Mouse (Mus musculus) brain, embryonic 14.5 days (tissue): ENCODE data around the gene Gm6592.
"Not testable (repeated sequence)": the region's sequence is repeated elsewhere in the genome, so short reads cannot be mapped to it uniquely, and the experiment has no call there.

Source experiments
- CTCF ChIP-seq: fragments of 200-500 bp; IDR thresholded peaks from 2 replicates; pipeline ENCODE4 v1.5.1; 2012; ENCODE audit warnings: inconsistent platforms, mild to moderate bottlenecking, moderate library complexity, borderline replicate concordance; ENCODE audit not compliant: insufficient read depth, insufficient read length; ENCODE audit errors: extremely low read depth
- POLR2A ChIP-seq: fragments of 200-500 bp; IDR thresholded peaks from 2 replicates; pipeline ENCODE4 v1.6.1; 2012; ENCODE audit warnings: mild to moderate bottlenecking, inconsistent platforms, borderline replicate concordance; ENCODE audit not compliant: poor library complexity, insufficient read depth, insufficient read length, severe bottlenecking; ENCODE audit errors: extremely low read depth

GRCm38 (mm10) chrX:8873953-8874352 lies 30.2 kb downstream of the Gm6592 start, which contains the start of gene Gm5751:
- not testable (repeated sequence) for TF ChIP-seq CTCF, POLR2A
